Mouse (Mus musculus) c-Kit-positive CD71-negative TER-119-negative erythroid progenitor cells, embryonic 14.5 days (primary cell): ENCODE measurements at regions not wholly inside any gene's neighbourhood (a gene's known extent, or its start where the extent isn't known, plus 50 kb on each side); places are given as distances from the start of the nearest gene placed in this dataset.

Experiments used
- DNase-seq: peaks from one replicate; pipeline ENCODE4 v3.0.0-alpha.2; 2013; ENCODE audit warnings: low read depth

DNA sequence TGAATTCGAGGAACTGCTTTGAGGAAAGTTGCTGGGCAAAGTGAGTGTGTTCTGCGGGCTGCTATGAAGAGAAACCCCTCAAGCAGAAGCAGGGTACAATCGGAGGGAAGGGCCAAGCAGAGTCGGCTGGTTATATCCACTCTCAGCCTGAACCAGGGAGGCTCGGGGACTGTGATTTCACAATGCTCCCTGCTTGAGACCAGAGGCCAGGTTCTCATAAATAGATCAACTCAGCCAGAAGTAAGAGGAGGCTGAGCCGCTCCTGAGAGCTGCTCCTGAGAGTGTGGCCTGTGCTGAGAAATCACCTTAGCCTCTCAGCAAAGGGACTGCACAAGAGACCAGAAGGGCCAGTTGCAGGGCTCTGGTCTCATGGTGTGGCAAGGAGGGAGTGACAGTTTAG lies 149.6 kb downstream of the Tfap2c start:
- DNase-seq = no peak

DNA sequence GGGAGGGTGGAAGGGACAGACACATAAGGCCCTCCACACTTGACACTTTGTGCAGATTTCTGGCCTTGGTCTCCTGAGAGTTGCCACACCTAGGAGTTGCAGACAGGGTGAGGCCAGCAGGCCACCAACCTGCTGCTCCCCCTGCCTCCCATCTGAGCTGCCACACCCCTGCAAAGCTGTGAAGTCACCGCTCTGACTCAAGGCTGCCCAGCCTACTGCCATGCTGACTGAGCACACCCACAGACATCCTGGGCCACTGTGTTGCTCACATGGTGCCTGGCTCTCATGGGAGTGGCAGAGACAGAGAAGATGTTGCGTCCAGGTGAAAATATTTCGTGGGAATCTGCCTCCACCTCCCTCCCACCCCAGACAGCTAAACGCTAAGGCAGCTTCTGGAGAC lies 150.3 kb downstream of the Tfap2c start:
- DNase-seq = no peak

- no peak for DNase-seq
Measured at GRCm38 (mm10) chr2:172710641-172711040, 161.2 kb downstream of the Tfap2c start.

- no peak for DNase-seq
Measured at GRCm38 (mm10) chr2:172726701-172727100, 177.3 kb downstream of the Tfap2c start.

DNA sequence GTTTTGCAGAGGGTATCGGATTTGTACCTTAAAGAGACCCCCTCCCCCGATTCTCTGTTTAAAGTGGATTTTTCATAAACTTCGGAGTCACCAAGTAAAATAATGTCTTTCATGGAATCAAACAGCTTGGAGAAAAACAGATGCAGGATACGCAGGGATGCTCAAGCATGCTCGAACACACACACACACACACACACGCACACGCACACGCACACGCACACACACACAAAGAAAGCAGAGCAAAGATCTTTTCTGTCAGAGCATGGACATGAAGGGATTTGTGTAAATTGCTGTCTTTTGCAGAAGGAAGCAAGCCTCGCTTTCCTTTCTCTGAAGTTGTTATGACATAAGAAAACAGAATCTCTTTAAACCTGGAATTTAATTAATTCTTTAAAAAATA lies 178.2 kb downstream of the Tfap2c start:
- no peak for DNase-seq

DNA sequence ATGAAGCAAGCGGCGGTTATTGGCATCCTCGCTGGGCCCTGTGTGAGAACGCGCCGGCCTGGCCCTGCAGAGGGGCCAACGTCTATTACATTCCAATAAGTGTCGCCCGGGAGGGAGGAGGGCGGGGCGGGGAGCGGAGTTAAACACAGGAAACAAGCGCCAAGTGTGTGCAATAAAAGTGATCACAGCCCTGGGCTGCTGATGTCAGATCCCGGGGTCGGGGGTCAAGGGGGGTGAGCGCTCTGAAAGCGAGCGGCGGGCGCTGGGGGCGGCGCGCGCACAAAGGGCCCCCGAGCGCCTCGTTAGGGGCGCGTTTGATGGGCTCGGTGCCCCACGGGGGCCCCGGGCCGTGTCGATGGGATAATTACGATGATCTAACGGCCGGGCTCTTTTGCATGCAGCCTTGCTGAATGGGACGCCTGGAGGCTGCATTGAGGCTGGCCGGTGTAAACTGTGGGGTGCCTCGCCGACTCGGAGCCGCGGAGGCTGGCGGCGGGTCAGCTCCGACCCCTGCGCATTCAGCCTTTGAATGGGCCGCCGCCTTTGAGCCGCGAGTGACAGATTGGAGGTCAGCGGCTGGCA lies 178.9 kb downstream of the Tfap2c start:
- DNase-seq = no peak

DNA sequence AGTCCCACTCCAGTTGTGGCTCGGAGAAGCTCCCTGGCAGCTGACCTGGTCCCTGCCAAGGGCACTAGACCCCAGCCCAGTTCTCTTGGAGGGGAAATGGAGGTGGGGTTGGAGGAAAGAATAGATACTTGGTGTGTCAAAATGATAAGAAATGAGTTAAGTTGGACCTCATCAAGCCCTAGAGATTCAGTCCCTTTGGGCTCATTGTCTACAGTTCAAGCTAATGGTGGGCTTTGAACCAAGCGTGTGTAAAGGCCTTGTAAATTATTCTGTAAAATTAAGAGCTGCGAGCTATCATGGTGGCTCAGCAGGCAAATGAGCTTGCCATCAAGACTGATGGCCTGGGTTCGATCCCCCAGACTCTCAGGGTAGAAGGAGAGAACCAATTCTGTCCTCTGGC lies 179.8 kb downstream of the Tfap2c start:
- DNase-seq = no peak

DNA sequence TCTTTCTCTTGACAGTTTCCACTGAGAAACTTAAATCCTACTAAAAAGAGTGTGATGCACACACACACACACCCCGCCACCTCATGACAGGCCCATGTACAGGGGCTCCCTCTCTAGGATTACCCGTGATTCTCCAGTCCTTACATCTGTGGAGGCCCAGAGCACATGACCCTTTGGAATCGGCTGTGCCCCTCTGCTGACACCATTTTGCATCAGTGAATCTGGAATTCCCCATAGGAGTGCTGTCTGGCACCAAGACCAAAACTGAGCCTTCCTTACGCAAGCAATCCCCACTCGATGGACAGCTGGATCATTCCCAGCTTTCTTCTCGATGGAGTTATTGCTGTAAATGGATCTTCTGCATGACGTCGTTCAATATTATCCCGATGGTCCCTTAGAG lies 180.3 kb downstream of the Tfap2c start:
- DNase-seq = no peak

DNA sequence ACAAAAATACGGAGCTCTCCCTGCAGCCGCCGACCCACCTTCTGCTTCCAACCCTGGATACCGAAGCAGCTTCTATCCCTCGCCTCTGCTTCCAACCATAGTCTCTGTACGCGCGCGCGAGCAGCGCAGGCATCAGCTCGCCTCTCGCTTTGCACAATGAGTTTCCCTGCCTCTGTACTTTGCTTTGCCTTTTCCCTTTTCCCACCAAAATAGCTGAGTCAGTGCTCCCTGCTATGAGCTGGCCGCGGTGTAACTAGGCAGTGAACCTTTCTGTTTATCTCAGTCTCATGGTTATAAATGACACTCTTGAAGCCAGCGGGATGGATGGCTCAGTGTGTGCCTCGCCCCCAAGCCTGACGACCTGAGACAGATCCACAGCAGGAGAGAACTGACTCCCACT lies 182.0 kb downstream of the Tfap2c start:
- no peak for DNase-seq

GRCm38 (mm10) chr2:172732453-172733210 lies 183.2 kb downstream of the Tfap2c start:
- DNase-seq = no peak

- no peak for DNase-seq
Measured at GRCm38 (mm10) chr2:172733403-172733995, 184.1 kb downstream of the Tfap2c start.

DNA sequence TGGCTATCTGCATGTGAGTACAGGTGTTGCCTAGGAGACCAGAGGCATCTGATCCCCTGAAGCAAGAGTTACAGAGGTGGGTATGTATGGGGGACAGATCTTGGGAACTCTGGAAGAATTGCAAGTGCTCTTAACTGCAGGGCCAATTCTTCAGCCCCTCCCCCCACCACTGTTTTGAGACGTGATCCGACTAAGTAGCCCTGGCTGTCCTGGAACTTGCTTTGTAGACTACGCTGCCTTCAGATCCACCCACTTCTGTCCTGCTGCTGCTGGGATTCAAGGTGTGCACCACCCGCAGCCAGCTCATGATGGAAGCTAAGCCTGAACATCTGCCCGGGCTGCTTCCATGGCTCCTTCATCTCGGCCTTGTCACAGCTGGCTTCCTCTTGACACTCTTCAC lies 186.2 kb downstream of the Tfap2c start:
- DNase-seq = no peak

- no peak for DNase-seq
Measured at GRCm38 (mm10) chr2:172739041-172739491, 189.7 kb downstream of the Tfap2c start.

- no peak for DNase-seq
Measured at GRCm38 (mm10) chr2:172739529-172739928, 190.1 kb downstream of the Tfap2c start.

GRCm38 (mm10) chr2:172751364-172751763 lies 188.8 kb downstream of the Bmp7 start:
- no peak for DNase-seq

DNA sequence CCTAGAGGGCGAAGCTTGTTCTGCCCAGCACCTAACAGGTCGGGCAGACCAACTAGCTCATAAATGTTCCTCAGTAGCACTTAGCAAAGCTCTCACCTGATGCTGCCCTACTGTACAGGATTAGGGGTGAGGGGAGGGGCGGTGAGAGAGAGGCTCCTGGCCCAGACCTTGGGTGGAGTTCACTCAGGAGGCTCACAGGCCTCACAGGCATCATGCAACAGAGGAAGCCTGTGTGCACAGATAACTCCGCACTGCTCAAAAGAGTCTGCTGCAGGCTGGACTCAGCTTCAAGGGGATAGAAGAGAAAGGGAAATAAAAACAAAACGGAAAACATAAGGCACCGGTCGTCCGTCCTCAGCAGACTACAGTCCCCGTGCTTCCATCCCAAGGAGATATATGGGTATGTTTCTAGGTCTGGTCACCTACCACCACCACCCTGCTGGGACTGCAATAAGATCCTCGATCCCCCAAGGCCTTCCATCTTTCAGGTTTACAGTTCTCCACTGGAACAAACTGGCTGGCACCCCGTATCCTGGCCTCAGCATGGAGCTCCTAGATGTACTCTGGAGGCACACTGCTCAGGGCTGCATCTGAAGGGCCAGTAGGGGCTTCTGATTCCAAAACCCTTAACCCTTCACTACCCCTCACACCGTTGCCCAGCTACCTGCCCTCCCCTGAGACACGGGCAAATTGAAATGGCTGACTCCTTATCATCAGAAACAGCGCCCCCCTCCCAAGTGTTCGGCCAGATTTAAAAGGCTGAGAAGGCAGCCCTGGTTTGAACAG lies 184.2 kb downstream of the Bmp7 start:
- DNase-seq = no peak

GRCm38 (mm10) chr2:172756472-172756860 lies 183.7 kb downstream of the Bmp7 start:
- no peak for DNase-seq

DNA sequence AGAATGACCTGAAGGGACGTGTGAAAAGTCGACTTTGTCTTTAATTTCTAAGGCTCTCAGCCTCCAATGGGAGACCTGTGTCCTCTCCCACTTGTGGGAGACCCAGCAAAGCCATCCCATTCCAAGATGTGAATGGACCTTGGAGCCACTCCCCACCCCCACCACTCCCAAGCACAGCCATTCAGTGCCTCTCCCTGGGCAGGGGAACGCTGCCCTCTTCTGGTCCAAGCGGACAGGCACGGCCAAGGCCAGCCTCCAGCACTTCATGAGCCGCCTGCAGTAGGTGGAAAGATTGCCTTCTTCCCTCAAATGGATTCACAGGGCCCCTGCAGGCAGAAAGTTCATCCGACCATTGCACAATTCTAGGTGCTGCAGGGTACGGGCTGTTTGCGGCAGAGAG lies 181.6 kb downstream of the Bmp7 start:
- DNase-seq = no peak

DNA sequence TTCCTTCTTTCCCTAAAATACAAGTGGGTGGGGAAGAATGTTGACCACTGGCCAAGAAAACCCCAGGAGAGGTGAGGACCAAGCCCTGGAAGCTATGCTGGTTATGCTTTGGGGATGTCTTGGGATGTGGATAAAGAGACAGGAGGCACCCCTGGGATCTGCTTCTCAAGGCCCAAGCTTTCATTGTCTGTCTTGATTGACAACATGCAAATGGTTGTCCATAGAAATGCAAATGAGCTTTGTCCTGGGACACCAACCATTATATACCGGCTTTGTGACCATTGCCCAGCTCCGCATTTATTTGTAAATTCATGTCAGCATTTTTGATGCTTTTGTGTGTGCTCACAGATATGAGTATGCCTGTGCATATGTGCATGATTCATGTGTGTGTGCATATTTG lies 174.9 kb downstream of the Bmp7 start:
- no peak for DNase-seq

DNA sequence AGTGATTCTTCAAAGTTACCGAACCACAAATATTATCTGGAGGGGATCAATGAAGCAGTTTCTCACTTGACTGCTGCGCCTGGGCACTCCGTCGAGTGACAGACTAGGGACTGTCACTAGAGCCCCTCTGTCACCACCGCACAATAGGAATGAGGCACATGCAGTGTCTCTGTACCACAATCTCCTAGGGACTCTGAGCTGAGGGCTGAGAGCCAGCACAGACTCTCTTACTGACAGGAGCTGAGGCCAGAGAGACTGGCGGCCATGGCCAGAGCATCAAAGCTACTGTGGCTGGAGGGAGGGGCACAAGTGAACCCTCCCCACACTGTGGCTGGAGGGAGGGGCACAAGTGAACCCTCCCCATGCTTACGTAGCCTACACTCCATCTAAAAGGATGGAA lies 173.7 kb downstream of the Bmp7 start:
- no peak for DNase-seq

DNA sequence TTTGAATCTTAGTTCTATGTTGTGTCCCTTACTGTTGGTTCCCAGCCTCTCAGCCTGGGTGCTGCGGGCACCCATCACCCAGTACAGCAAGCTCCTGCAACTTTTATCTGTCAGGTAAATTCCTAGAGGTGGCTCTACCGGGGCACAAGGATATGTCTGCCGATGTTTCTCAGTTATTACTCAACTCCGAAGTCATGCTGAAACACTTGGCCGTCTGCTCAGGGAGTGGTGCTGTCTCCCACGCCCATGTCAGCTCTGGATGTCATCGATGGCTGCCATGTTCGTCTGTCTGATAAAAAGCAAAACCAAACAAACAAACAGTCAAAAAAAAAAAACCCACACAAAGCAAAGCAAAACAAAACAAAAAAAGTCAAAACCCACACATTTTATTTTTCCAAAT lies 171.4 kb downstream of the Bmp7 start:
- DNase-seq = no peak

GRCm38 (mm10) chr2:172770061-172770460 lies 170.1 kb downstream of the Bmp7 start:
- DNase-seq = no peak

DNA sequence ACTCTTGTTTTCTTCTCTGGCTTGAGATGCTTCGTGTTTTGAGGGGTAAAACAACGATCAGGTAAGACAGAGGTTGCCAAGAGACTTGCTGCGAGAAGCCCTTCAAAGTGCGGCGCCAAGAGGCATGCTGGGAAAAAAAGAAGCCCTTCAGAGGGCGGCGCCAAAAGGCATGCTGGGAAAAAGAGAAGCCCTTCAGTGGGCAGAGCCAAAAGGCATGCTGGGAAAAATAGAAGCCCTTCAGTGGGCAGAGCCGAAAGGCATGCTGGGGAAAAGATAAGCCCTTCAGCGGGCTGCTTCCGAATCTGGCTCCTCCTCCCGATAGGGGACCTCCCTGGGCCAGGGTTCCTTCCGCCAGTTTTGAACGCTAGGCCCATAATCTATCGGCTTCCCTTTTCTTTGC lies 169.5 kb downstream of the Bmp7 start:
- DNase-seq = no peak
